Mouse (Mus musculus): ENCODE measurements at regions not wholly inside any gene's neighbourhood (a gene's known extent, or its start where the extent isn't known, plus 50 kb on each side); places are given as distances from the start of the nearest gene placed in this dataset.

- no peak for DNase-seq (ENCODE audit: low read depth, low spot score)
- Histone ChIP-seq H3K9ac (ENCODE audit: control insufficient read depth, low read depth, low read length, poor library complexity, severe bottlenecking) (no peak overlapping the region), H3K9me3 (replicated peaks; ENCODE audit: insufficient read depth, low read length) (no peaks in the 10 kb centered on the region), H3K79me2 (ENCODE audit: control insufficient read depth, insufficient read depth, low read length, poor library complexity) (no peaks in the 10 kb centered on the region), H3K4me3 (ENCODE audit: control insufficient read depth in 1 of 2, insufficient read depth in 1 of 2, low read depth in 2 of 2, low read length in 2 of 2) (no peak overlapping the region), H3K27me3 (ENCODE audit: control insufficient read depth in 1 of 2, insufficient read depth in 2 of 2, low read length in 2 of 2) (no peaks in the 10 kb centered on the region), H3K27ac (ENCODE audit: control insufficient read depth, low read depth, low read length) (no peak overlapping the region), H3K36me3 (ENCODE audit: control insufficient read depth in 1 of 2, insufficient read depth in 2 of 2, low read length in 2 of 2) (no peaks in the 10 kb centered on the region), H3K4me1 (ENCODE audit: control insufficient read depth in 1 of 2, insufficient read depth in 2 of 2, low read length in 2 of 2) (no peaks in the 10 kb centered on the region)
- TF ChIP-seq MYC (IDR thresholded peaks at IDR 0.05; ENCODE audit: low read depth, low read length): no peak
- TF ChIP-seq POLR2AphosphoS5 (IDR thresholded peaks at IDR 0.05; ENCODE audit: borderline replicate concordance, low read depth, low read length): no peak
- no peak for TF ChIP-seq TCF12 (IDR thresholded peaks at IDR 0.05; ENCODE audit: low read depth, low read length)
- no peak for TF ChIP-seq MEF2A (IDR thresholded peaks at IDR 0.05; ENCODE audit: extremely low read depth, insufficient replicate concordance, low read depth, low read length, poor library complexity, severe bottlenecking)
- TF ChIP-seq ZNF384 (IDR thresholded peaks at IDR 0.05; ENCODE audit: low read depth, low read length): no peak
- no peak for TF ChIP-seq GATA1 (IDR thresholded peaks at IDR 0.05; ENCODE audit: low read depth, low read length)
- no peak for TF ChIP-seq CHD1 (IDR thresholded peaks at IDR 0.05; ENCODE audit: low read depth, low read length)
- no peak for TF ChIP-seq POLR2AphosphoS2 (IDR thresholded peaks at IDR 0.05; ENCODE audit: low read length)
- TF ChIP-seq ELF1 (IDR thresholded peaks at IDR 0.05; ENCODE audit: low read depth, low read length): no peak
- no peak for TF ChIP-seq KAT2A (conservative IDR thresholded peaks at IDR 0.05; ENCODE audit: low read depth, low read length)
- TF ChIP-seq ZMIZ1 (IDR thresholded peaks at IDR 0.05; ENCODE audit: low read depth, low read length): no peak
- no peak for TF ChIP-seq USF2 (IDR thresholded peaks at IDR 0.05; ENCODE audit: borderline replicate concordance in 1 of 2, insufficient read depth in 1 of 2, low read depth in 1 of 2, low read length in 2 of 2)
- TF ChIP-seq EP300 (IDR thresholded peaks at IDR 0.05; ENCODE audit: low read depth in 1 of 2, low read length in 2 of 2): no peak
These were observed 327.9 kb downstream of the Klf6 start for GRCm38 (mm10) chr13:6189133-6189532.

DNA sequence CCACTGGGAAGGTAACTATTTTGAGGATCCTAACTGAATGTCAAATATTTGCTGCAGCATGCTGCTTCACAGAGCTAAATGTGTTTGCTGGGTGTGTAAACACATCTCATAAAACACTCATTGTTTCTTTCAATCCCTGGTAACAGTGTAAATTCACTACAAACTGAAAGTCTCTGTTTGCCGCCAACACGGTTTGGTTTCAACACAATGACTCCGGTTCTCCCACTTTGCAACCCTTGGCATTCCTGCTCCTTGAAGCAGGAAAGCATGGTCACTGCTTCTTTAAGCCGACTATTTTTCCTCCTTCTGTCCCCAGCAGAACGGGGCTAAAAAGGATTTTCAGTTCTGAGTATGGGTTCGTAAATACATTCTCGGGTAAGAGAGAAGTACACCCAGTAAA lies 328.3 kb downstream of the Klf6 start:
- H3K9ac ChIP-seq (ENCODE audit: control insufficient read depth, low read depth, low read length, poor library complexity, severe bottlenecking): no peak overlapping the region
- TF ChIP-seq TAL1 (IDR thresholded peaks at IDR 0.05; ENCODE audit: low read length): no peak
- TF ChIP-seq BHLHE40 (IDR thresholded peaks at IDR 0.05; ENCODE audit: borderline replicate concordance, low read depth, low read length): no peak
- no peak for TF ChIP-seq ELF1 (IDR thresholded peaks at IDR 0.05; ENCODE audit: low read depth, low read length)
- TF ChIP-seq POLR2A (IDR thresholded peaks at IDR 0.05; ENCODE audit: control insufficient read depth in 1 of 2, insufficient read depth in 1 of 2, low read depth in 1 of 2, low read length in 2 of 2, poor library complexity in 1 of 2): no peak
- TF ChIP-seq MAZ (IDR thresholded peaks at IDR 0.05; ENCODE audit: low read depth, low read length): no peak
- no peak for TF ChIP-seq ZC3H11A (IDR thresholded peaks at IDR 0.05; ENCODE audit: low read depth, low read length)
- H3K36me3 ChIP-seq (ENCODE audit: control insufficient read depth in 1 of 2, insufficient read depth in 2 of 2, low read length in 2 of 2): no peaks in the 10 kb centered on the region
- H3K4me1 ChIP-seq (ENCODE audit: control insufficient read depth in 1 of 2, insufficient read depth in 2 of 2, low read length in 2 of 2): no peaks in the 10 kb centered on the region
- no peak overlapping the region for H3K4me3 ChIP-seq (ENCODE audit: control insufficient read depth in 1 of 2, insufficient read depth in 1 of 2, low read depth in 2 of 2, low read length in 2 of 2)
- H3K27me3 ChIP-seq (ENCODE audit: control insufficient read depth in 1 of 2, insufficient read depth in 2 of 2, low read length in 2 of 2): no peaks in the 10 kb centered on the region
- DNase-seq (ENCODE audit: low read depth, low spot score): no peak
- H3K79me2 ChIP-seq (ENCODE audit: control insufficient read depth, insufficient read depth, low read length, poor library complexity): no peaks in the 10 kb centered on the region
- H3K9me3 ChIP-seq (replicated peaks; ENCODE audit: insufficient read depth, low read length): no peaks in the 10 kb centered on the region
- H3K27ac ChIP-seq (ENCODE audit: control insufficient read depth, low read depth, low read length): no peak overlapping the region
